Mouse (Mus musculus) kidney, postnatal 10 days (tissue): ENCODE measurements around the gene Prr30.
"Not testable (repeated sequence)": the region's sequence is repeated elsewhere in the genome, so short reads cannot be mapped to it uniquely, and the experiment has no call there.

Source experiments
- DNase-seq: peaks from one replicate; pipeline ENCODE4 v3.0.0; 2021; ENCODE audit warnings: mixed read lengths

The Prr30 gene

GRCm38 (mm10) chr14:101200230-101200629, at the start of gene Prr30:
Gene Prr30 (minus strand): TSS chr14:101200330.
- DNase-seq: no peak

GRCm38 (mm10) chr14:101246793-101247192, 46.7 kb upstream of the Prr30 start:
- DNase-seq: no peak

- DNase-seq: no peak
Measured at GRCm38 (mm10) chr14:101245706-101246105, 45.6 kb upstream of the Prr30 start.

GRCm38 (mm10) chr14:101244441-101244840, 44.3 kb upstream of the Prr30 start:
- DNase-seq: not testable (repeated sequence)

GRCm38 (mm10) chr14:101237965-101238364, 37.8 kb upstream of the Prr30 start:
- no peak for DNase-seq

- DNase-seq: no peak
Measured at GRCm38 (mm10) chr14:101229068-101229467, 28.9 kb upstream of the Prr30 start.

GRCm38 (mm10) chr14:101222319-101222718, 22.2 kb upstream of the Prr30 start:
- DNase-seq: no peak

GRCm38 (mm10) chr14:101172258-101172657, 27.9 kb downstream of the Prr30 start:
- DNase-seq: no peak
